9 mouse cellular contexts compared by ENCODE assay signal in the genomic region with DNA sequence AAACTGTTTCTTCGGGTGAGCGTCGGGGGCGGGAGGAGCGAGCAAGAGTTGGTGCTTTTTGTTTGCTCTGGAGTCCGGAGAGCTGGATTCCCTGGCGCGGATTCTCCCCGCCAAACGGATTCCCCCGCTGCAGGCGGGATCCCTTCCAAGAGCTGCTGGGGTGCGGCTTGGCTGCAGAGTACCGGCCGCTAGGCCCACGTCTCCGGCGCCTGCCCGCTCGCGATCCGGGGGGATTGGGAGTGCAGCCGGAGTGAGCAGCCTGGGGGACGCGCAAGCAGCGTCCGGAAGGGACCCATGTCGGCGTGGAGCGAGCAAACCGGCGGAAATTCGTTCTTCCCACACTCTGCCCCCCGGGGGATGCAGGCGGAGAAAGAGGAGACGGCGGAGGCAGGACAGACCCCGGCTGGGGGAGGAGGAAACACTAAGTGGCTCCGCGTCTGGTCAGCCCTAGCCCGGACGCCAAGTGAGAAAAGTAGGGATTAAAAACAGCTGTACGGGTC. TPM values are rescaled to one million over a fixed set of nuclear protein-coding genes. Genes with fewer than 3 reads are reported as not detected.
A peak's percentile ranks its signal among the peaks of the same experiment; 100 is the strongest.
DNase-seq lines count a peak whose midpoint lies in the region; ATAC-seq and TF ChIP-seq lines count a peak whose summit lies in the region.
"Had no signal": no experiment of that assay in that cellular context is flagged by ENCODE, and none has a peak within 500 bp of the region (broad histone marks: within the 10 kb centered on the region; RNA-seq: fewer than 3 reads in every experiment).

A gene (minus strand): TSS at position 345 of the 500 bp plus-strand sequence.

- no peaks in the 10 kb centered on the region for H3K36me3 ChIP-seq in embryonic facial prominence, embryonic 15.5 days
- H3K36me3 ChIP-seq in limb, embryonic 15.5 days, result no peaks in the 10 kb centered on the region
- H3K36me3 ChIP-seq in myocyte (ENCODE audit: control insufficient read depth, insufficient read depth), result no peaks in the 10 kb centered on the region

- H3K9me3 ChIP-seq in embryonic facial prominence, embryonic 15.5 days (replicated peaks), result no peaks in the 10 kb centered on the region
- H3K9me3 ChIP-seq in limb, embryonic 15.5 days, result no peaks in the 10 kb centered on the region

- under 1% methylated on average over 43 of the region's 43 CpGs for WGBS in embryonic facial prominence, embryonic 15.5 days
- WGBS in limb, embryonic 15.5 days, result under 1% methylated on average over 43 of the region's 43 CpGs

- DNase-seq in spleen, postnatal 10 days (ENCODE audit: low spot score in 2 of 2), result peak; percentile 7 to 22
- no peak for DNase-seq in spleen, adult 12 weeks (ENCODE audit: low spot score)
- DNase-seq in heart, adult 9 months (ENCODE audit: low spot score in 2 of 2), result peak; percentile 85 to 88
- DNase-seq in kidney, adult 9 months, result peak; percentile 56
- DNase-seq in urinary bladder, postnatal 14 days (ENCODE audit: low spot score), result peak; percentile 83

- H3K4me2 ChIP-seq in embryonic facial prominence, embryonic 15.5 days (replicated peaks), result peak within 1 kb of the TSS; percentile 91
- peak within 1 kb of the TSS; percentile 92 for H3K4me2 ChIP-seq in limb, embryonic 15.5 days
- peak within 1 kb of the TSS; percentile 70 for H3K4me2 ChIP-seq in myocyte (ENCODE audit: low read depth)

- H3K79me2 ChIP-seq in myocyte (ENCODE audit: control insufficient read depth, insufficient read depth), result no peaks in the 10 kb centered on the region

- peak; percentile 74 for ATAC-seq in embryonic facial prominence, embryonic 15.5 days (ENCODE audit: insufficient number of reproducible peaks, low FRiP score, low TSS enrichment, low read depth)
- ATAC-seq in limb, embryonic 15.5 days (ENCODE audit: insufficient number of reproducible peaks, low FRiP score, low TSS enrichment, low read depth), result peak; percentile 78

- peak within 1 kb of the TSS; percentile 63 for H3K4me3 ChIP-seq in embryonic facial prominence, embryonic 15.5 days (replicated peaks)
- peak within 1 kb of the TSS; percentile 62 for H3K4me3 ChIP-seq in limb, embryonic 15.5 days
- peak within 1 kb of the TSS; percentile 17 for H3K4me3 ChIP-seq in myocyte

- peak within 1 kb of the TSS; percentile 95 for H3K27ac ChIP-seq in embryonic facial prominence, embryonic 15.5 days (replicated peaks)
- peak within 1 kb of the TSS; percentile 97 for H3K27ac ChIP-seq in limb, embryonic 15.5 days

- H3K27me3 ChIP-seq in embryonic facial prominence, embryonic 15.5 days, result peaks cover 10% of the 10 kb centered on the region; the same call in 1 of the 2 replicates
- H3K27me3 ChIP-seq in limb, embryonic 15.5 days, result peaks cover 18% of the 10 kb centered on the region; the same call in 1 of the 2 replicates
- peaks cover 57% of the 10 kb centered on the region for H3K27me3 ChIP-seq in myocyte (ENCODE audit: control insufficient read depth, insufficient read depth, insufficient read length)
- H3K27me3 ChIP-seq: CH12.LX had no signal

- H3ac ChIP-seq in myocyte (ENCODE audit: control insufficient read depth, insufficient read length), result no peak within 1 kb of the TSS

- TF ChIP-seq POLR2A in myocyte (IDR thresholded peaks at IDR 0.05; ENCODE audit: insufficient read length, low read depth), result no peak

- H3K9ac ChIP-seq in embryonic facial prominence, embryonic 15.5 days, result peak within 1 kb of the TSS; percentile 62
- H3K9ac ChIP-seq in limb, embryonic 15.5 days, result peak within 1 kb of the TSS; percentile 72

- H3K4me1 ChIP-seq in embryonic facial prominence, embryonic 15.5 days, result peaks cover 53% of the 10 kb centered on the region
- peaks cover 58% of the 10 kb centered on the region for H3K4me1 ChIP-seq in limb, embryonic 15.5 days

TF ChIP-seq in myocyte, 11 proteins besides CTCF, POLR2A, EP300 and RAD21:
- peak in 1 of 3 experiments; percentile 12 for TF ChIP-seq MYOG (IDR thresholded peaks at IDR 0.05; ENCODE audit: control insufficient read depth in 1 of 3, insufficient read depth in 1 of 3, insufficient read length in 2 of 3, low read depth in 2 of 3)
- TF ChIP-seq MYOD1 (IDR thresholded peaks at IDR 0.05; ENCODE audit: control insufficient read depth in 1 of 3, insufficient read length in 2 of 3, low read depth in 2 of 3), result no peak

RNA-seq across cellular contexts. Expression of the gene that starts here (rescaled TPM):
- polyA plus RNA-seq in embryonic facial prominence, embryonic 15.5 days (2015; fragmentation: Nextera tagmentation; extraction: Ambion mirVana), result 35.3 and 38.3 TPM in 2 replicates
- polyA plus RNA-seq in limb, embryonic 15.5 days (2015; fragmentation: Nextera tagmentation; extraction: Ambion mirVana), result 61.0 and 71.2 TPM in 2 replicates
- polyA plus RNA-seq in myocyte (2012; fragmentation: generic; extraction: Trizol), result 0.43 TPM

Comparison
In these comparisons a context has a peak if more than half of its experiments do, and no peak if none do; other contexts are left out.
1. RNA of the gene that starts here (polyA plus RNA-seq): 61.0 to 71.2 TPM in limb, embryonic 15.5 days and 35.3 to 38.3 TPM in embryonic facial prominence, embryonic 15.5 days; 0.43 TPM in myocyte (single experiment); every median in the first group is over 10 times any median in the second.
2. Peak in every context shown above with its lines, with median percentiles within 50 percentile points of each other: H3K4me2 ChIP-seq and H3K4me3 ChIP-seq.